Mouse (Mus musculus) adrenal gland, postnatal 10 days (tissue): ENCODE data around the gene Vmn1r57. TPM values are rescaled to one million over a fixed set of nuclear protein-coding genes. Genes with fewer than 3 reads are reported as not detected.
"Not testable (repeated sequence)": the region's sequence is repeated elsewhere in the genome, so short reads cannot be mapped to it uniquely, and the experiment has no call there.

Experiments
- DNase-seq: peaks from one replicate; pipeline ENCODE4 v3.0.0; 2021; ENCODE audit warnings: mixed read lengths
- long read RNA-seq, 2 experiments: library from polyadenylated mRNA; stranded (forward); transcript quantifications; one replicate each; pipeline ENCODE4 v2.0.0; 2021
- total RNA-seq, 2 experiments: library from RNA; stranded (reverse); gene quantifications; 2 replicates each; pipeline ENCODE4 v1.2.3; 2021

The Vmn1r57 gene
- total RNA-seq = not detected
- long read RNA-seq, experiment 1 = 0 reads
- long read RNA-seq, experiment 2 = 0 reads

DNA sequence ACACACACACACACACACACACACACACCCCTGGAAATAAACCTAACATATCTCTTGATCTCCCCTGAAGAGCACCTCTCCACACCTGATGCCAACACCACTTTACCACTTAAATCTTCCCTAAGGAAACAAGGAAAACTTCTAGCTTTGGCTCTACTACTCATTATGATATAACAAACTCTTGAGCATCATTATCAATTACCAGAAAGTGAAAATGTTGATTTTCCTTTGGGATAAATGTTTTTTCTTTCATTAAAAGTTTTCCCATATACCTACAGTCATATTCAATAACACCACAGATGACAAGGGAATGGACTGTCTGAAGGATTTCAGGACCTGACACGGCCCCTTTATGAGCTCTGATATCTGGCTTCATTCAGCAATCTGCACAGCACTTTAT, at the start of gene Vmn1r57:
TSS of gene Vmn1r57 (plus strand) at position 301 of the 400 bp plus-strand sequence.
- DNase-seq = not testable (repeated sequence)

DNA sequence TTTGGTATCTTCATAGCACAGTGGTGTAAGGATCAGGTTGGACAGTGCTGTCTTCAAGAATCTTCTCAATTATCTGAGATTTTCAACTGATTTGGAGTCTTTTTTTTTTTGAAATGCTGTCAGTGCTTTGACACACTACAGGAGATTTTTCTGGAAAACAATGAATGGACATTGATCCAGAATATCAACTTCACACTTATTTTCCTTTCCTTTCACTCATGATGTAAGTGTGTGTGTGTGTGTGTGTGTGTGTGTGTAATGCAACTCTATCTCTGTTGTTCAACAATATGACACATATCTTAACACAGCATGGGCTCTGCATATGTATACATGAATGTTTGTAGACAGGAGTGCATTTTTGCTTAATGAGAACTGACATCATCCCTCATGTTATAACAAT, 21.6 kb upstream of the Vmn1r57 start, which contains the start of gene Vmn1r56:
TSS of gene Vmn1r56 (minus strand) at position 101 of the 400 bp plus-strand sequence.
- not testable (repeated sequence) for DNase-seq

DNA sequence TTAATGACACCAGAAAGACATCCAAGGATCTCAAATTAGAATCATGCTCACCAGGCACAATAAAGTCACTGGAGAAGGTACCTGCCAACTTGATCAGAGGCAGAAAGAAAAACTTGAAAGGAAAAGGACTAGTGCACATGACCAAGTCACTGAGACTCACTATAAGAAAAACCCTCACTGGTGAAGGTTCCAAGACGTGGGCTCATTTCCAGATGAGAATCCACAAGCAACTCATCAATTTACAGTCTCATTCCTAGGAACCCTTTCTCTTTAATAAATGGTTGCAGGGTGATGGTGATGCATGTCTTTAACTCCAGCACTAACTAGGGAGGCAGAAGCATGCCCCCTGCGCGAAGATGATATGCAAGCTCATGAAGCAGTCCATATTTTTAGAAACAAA, 44.8 kb downstream of the Vmn1r57 start:
- DNase-seq = no peak

Other genes starting within 250 kb of the Vmn1r57 start
- under 1 TPM; 0.24 to 0.30 TPM for gene Sbk3, start 247.3 kb upstream of the Vmn1r57 start, total RNA-seq
- gene Zfp579, start 222.3 kb upstream of the Vmn1r57 start, total RNA-seq = 10 to 100 TPM; 16.0 to 19.9 TPM
- 10 to 100 TPM; 12.6 to 13.2 TPM for gene Zfp524, start 204.1 kb upstream of the Vmn1r57 start, total RNA-seq
- gene Fiz1, start 203.8 kb upstream of the Vmn1r57 start, total RNA-seq = 10 to 100 TPM; 24.4 to 27.7 TPM
- not detected for gene Gm44973, start 203.0 kb upstream of the Vmn1r57 start, total RNA-seq
- 10 to 100 TPM; 22.9 to 30.0 TPM for gene Zfp865, start 198.1 kb upstream of the Vmn1r57 start, total RNA-seq
- 1 to 10 TPM; 2.1 to 2.6 TPM for gene Ccdc106, start 197.9 kb upstream of the Vmn1r57 start, total RNA-seq
- not detected for gene 4632433K11Rik, start 184.4 kb upstream of the Vmn1r57 start, total RNA-seq
- 1 to 10 TPM; 5.7 to 7.3 TPM for gene Zfp784, start 180.0 kb upstream of the Vmn1r57 start, total RNA-seq
- gene Zfp580, start 167.0 kb upstream of the Vmn1r57 start, total RNA-seq = 10 to 100 TPM; 11.4 to 13.1 TPM
- gene U2af2, start 156.3 kb upstream of the Vmn1r57 start, total RNA-seq = 100 to 1,000 TPM; 142 to 161 TPM
- 100 to 1,000 TPM; 144 to 150 TPM for gene Epn1, start 138.3 kb upstream of the Vmn1r57 start, total RNA-seq
- gene Rfpl4, start 101.5 kb upstream of the Vmn1r57 start, total RNA-seq = not detected
- 1 to 10 TPM; 2.2 to 3.1 TPM for gene Rasl2-9, start 92.5 kb upstream of the Vmn1r57 start, total RNA-seq
- not detected for gene Vmn1r55, start 68.8 kb upstream of the Vmn1r57 start, total RNA-seq
- gene Vmn1r56, start 21.7 kb upstream of the Vmn1r57 start, total RNA-seq = not detected
- not detected for gene Gm5065, start 132.0 kb downstream of the Vmn1r57 start, total RNA-seq
- gene Nlrp2, start 132.5 kb downstream of the Vmn1r57 start, total RNA-seq = not detected
- not detected for gene Vmn1r58, start 194.9 kb downstream of the Vmn1r57 start, total RNA-seq
- not detected for gene Vmn1r59, start 238.3 kb downstream of the Vmn1r57 start, total RNA-seq